Mouse (Mus musculus) stomach, embryonic 15.5 days (tissue): ENCODE measurements around the gene Lyve1. TPM values are rescaled to one million over a fixed set of nuclear protein-coding genes. Genes with fewer than 3 reads are reported as not detected.

ENCODE experiments used
- ATAC-seq: fragments of 200-750 bp; cut with Nextera tagmentation; 2 replicates; pipeline ENCODE4 v1.8.0; 2017; ENCODE audit warnings: low read depth, moderate number of reproducible peaks, moderate TSS enrichment; ENCODE audit not compliant: insufficient read depth, low FRiP score
- H3K27ac ChIP-seq: fragments of 300-500 bp; sonication (generic); 2 replicates; pipeline ENCODE4 v1.5.1; 2015; ENCODE audit warnings: mild to moderate bottlenecking, inconsistent platforms
- H3K27me3 ChIP-seq: fragments of 300-500 bp; sonication (generic); replicated peaks from 2 replicates; pipeline ENCODE4 v1.6.1; 2015; ENCODE audit warnings: inconsistent platforms
- H3K36me3 ChIP-seq: fragments of 300-500 bp; sonication (generic); 2 replicates; pipeline ENCODE4 v1.6.1; 2015; ENCODE audit warnings: inconsistent platforms
- H3K4me1 ChIP-seq: fragments of 300-500 bp; sonication (generic); 2 replicates; pipeline ENCODE4 v1.6.1; 2015; ENCODE audit warnings: inconsistent platforms
- H3K4me2 ChIP-seq: fragments of 300-500 bp; sonication (generic); 2 replicates; pipeline ENCODE4 v1.6.1; 2015; ENCODE audit warnings: mild to moderate bottlenecking, inconsistent platforms
- H3K4me3 ChIP-seq: fragments of 300-500 bp; sonication (generic); replicated peaks from 2 replicates; pipeline ENCODE4 v1.5.1; 2015; ENCODE audit warnings: inconsistent platforms
- H3K9ac ChIP-seq: fragments of 300-500 bp; sonication (generic); 2 replicates; pipeline ENCODE4 v1.6.1; 2015; ENCODE audit warnings: inconsistent platforms
- H3K9me3 ChIP-seq: fragments of 300-500 bp; sonication (generic); 2 replicates; pipeline ENCODE4 v1.6.1; 2016; ENCODE audit warnings: inconsistent platforms
- WGBS: fragments of 180-500 bp; shearing (Covaris S2); methylation state at CpG from one replicate; pipeline ENCODE4 v1.1.7; 2015; 5-methylcytosine and 5-hydroxymethylcytosine counted together
- microRNA-seq: library from miRNA; unstranded; fragments of <30 nt; microRNA quantifications from one replicate; pipeline ENCODE4, GENCODE M21; 2016
- polyA plus RNA-seq: library from polyadenylated mRNA; unstranded; fragments of >200 nt; fragmentation: Nextera tagmentation; extraction: Ambion mirVana; gene quantifications from 2 replicates; pipeline ENCODE4 v1.2.1, GENCODE M21; 2015

Gene Lyve1
- polyA plus RNA-seq, 1 experiment from 2014 or later = 13.8 TPM

- peaks cover 2% of the 10 kb centered on the region for H3K4me1 ChIP-seq
- H3K27ac ChIP-seq = no peak overlapping the region
- 63% methylated on average over 3 of the region's 3 CpGs for WGBS
- H3K9me3 ChIP-seq = no peaks in the 10 kb centered on the region
- H3K4me3 ChIP-seq = no peak overlapping the region
- no peaks in the 10 kb centered on the region for H3K27me3 ChIP-seq
- no peak for ATAC-seq
- no peaks in the 10 kb centered on the region for H3K36me3 ChIP-seq
- H3K4me2 ChIP-seq = no peak overlapping the region
- no peak overlapping the region for H3K9ac ChIP-seq
Measured at GRCm38 (mm10) chr7:110804266-110804665, 58.8 kb downstream of the Lyve1 start.

- 93% methylated on average over 10 of the region's 10 CpGs for WGBS
- H3K4me1 ChIP-seq = no peaks in the 10 kb centered on the region
- H3K9ac ChIP-seq = no peak overlapping the region
- H3K4me3 ChIP-seq = no peak overlapping the region
- no peak for ATAC-seq
- no peak overlapping the region for H3K27ac ChIP-seq
- no peak overlapping the region for H3K4me2 ChIP-seq
- no peaks in the 10 kb centered on the region for H3K36me3 ChIP-seq
- no peaks in the 10 kb centered on the region for H3K9me3 ChIP-seq
- no peaks in the 10 kb centered on the region for H3K27me3 ChIP-seq
Measured at GRCm38 (mm10) chr7:110803131-110803530, 59.9 kb downstream of the Lyve1 start.

GRCm38 (mm10) chr7:110801028-110801427 lies 62.0 kb downstream of the Lyve1 start:
- no peak for ATAC-seq
- Histone ChIP-seq H3K4me1 (peaks cover 6% of the 10 kb centered on the region; the same call in 1 of the 2 replicates), H3K9me3 (no peaks in the 10 kb centered on the region), H3K27me3 (no peaks in the 10 kb centered on the region), H3K4me3 (no peak overlapping the region), H3K27ac (no peak overlapping the region), H3K36me3 (no peaks in the 10 kb centered on the region), H3K4me2 (no peak overlapping the region), H3K9ac (no peak overlapping the region)
- WGBS = under 1% methylated on average over 4 of the region's 4 CpGs

Small RNA genes lying within 50 kb of the gene (microRNA-seq; reads per million reads assigned to microRNA genes)
- not detected for gene Gm47282

Other genes with a start within 250 kb of the Lyve1 start
- gene Sbf2, start 248.3 kb downstream of the Lyve1 start, polyA plus RNA-seq = 29.2 and 32.6 TPM in 2 replicates
- gene Adm, start 235.6 kb downstream of the Lyve1 start, polyA plus RNA-seq = 3.3 and 4.4 TPM in 2 replicates
- 5.0 and 5.9 TPM in 2 replicates for gene Ampd3, start 95.0 kb downstream of the Lyve1 start, polyA plus RNA-seq
- gene Rnf141, start 18.8 kb downstream of the Lyve1 start, polyA plus RNA-seq = 37.7 and 45.5 TPM in 2 replicates
- gene Mrvi1, start 119.2 kb upstream of the Lyve1 start, polyA plus RNA-seq = 18.0 and 19.3 TPM in 2 replicates
- 58.9 and 62.2 TPM in 2 replicates for gene Ctr9, start 165.7 kb upstream of the Lyve1 start, polyA plus RNA-seq
- gene Eif4g2, start 219.8 kb upstream of the Lyve1 start, polyA plus RNA-seq = 608 and 684 TPM in 2 replicates